Comparison of ENCODE assay signal across 11 mouse cellular contexts in genomic region chr9:48813960-48814880, GRCm38 (mm10). TPM values are rescaled to one million over a fixed set of nuclear protein-coding genes. Genes with fewer than 3 reads are reported as not detected.
DNase-seq lines count a peak whose midpoint lies in the region; ATAC-seq and TF ChIP-seq lines count a peak whose summit lies in the region.
"Had no signal": no experiment of that assay in that cellular context is flagged by ENCODE, and none has a peak within 500 bp of the region (broad histone marks: within the 10 kb centered on the region; RNA-seq: fewer than 3 reads in every experiment).

No protein-coding gene starts in this region.

- H3K27ac ChIP-seq in kidney, postnatal 0 days, result no peak overlapping the region
- peak overlapping the region; percentile 95 for H3K27ac ChIP-seq in MEL (ENCODE audit: control insufficient read depth, low read depth, low read length)
- peak overlapping the region; percentile 60 for H3K27ac ChIP-seq in heart, adult 2 months
- H3K27ac ChIP-seq in liver, embryonic 11.5 days (ENCODE audit: low read depth, low read length), result peak overlapping the region; percentile 94
- H3K27ac ChIP-seq: embryonic facial prominence, embryonic 15.5 days; neural tube, embryonic 13.5 days had no signal

- peak; percentile 32 for DNase-seq in kidney, postnatal 0 days (ENCODE audit: low spot score)
- no peak for DNase-seq in kidney, postnatal 25 days
- DNase-seq in MEL (ENCODE audit: low read depth, low spot score), result peak; percentile 94
- DNase-seq in heart, adult 2 months, result peak in 1 of 2 experiments; percentile 75
- peak; percentile 76 for DNase-seq in liver, embryonic 11.5 days (ENCODE audit: low spot score)
- no peak for DNase-seq in gastrocnemius, postnatal 4 days (ENCODE audit: low spot score in 2 of 2)
- no peak for DNase-seq in urinary bladder, postnatal 10 days (ENCODE audit: low spot score)
- DNase-seq in urinary bladder, postnatal 36 days (ENCODE audit: low spot score in 2 of 2), result no peak
- DNase-seq: adrenal gland, postnatal 25 days had no signal

- no peaks in the 10 kb centered on the region for H3K9me3 ChIP-seq in kidney, postnatal 0 days (replicated peaks; ENCODE audit: low read length)
- H3K9me3 ChIP-seq in MEL (replicated peaks; ENCODE audit: insufficient read depth, low read length), result no peaks in the 10 kb centered on the region
- no peaks in the 10 kb centered on the region for H3K9me3 ChIP-seq in liver, embryonic 11.5 days (ENCODE audit: control insufficient read depth, low read length)
- H3K9me3 ChIP-seq: embryonic facial prominence, embryonic 15.5 days; neural tube, embryonic 13.5 days had no signal

- peak; percentile 37; the same call in 1 of the 2 replicates for TF ChIP-seq CTCF in kidney, postnatal 0 days (IDR thresholded peaks at IDR 0.05; ENCODE audit: low read depth)
- no peak for TF ChIP-seq CTCF in MEL (IDR thresholded peaks at IDR 0.05 in 2 of 3, conservative IDR thresholded peaks at IDR 0.05 in 1 of 3; ENCODE audit: control insufficient read depth in 1 of 3, insufficient read depth in 1 of 3, low read depth in 2 of 3, low read length in 3 of 3, poor library complexity in 1 of 3, severe bottlenecking in 1 of 3)
- TF ChIP-seq CTCF in heart, adult 2 months (IDR thresholded peaks at IDR 0.05), result no peak

- TF ChIP-seq RAD21 in MEL (IDR thresholded peaks at IDR 0.05; ENCODE audit: low read depth, low read length), result no peak; the same call in 1 of the 2 replicates

- no peak overlapping the region for H3K4me2 ChIP-seq in kidney, postnatal 0 days (ENCODE audit: low read length)
- peak overlapping the region; percentile 58 for H3K4me2 ChIP-seq in liver, embryonic 11.5 days
- H3K4me2 ChIP-seq: embryonic facial prominence, embryonic 15.5 days; neural tube, embryonic 13.5 days had no signal

- TF ChIP-seq POLR2A in MEL (IDR thresholded peaks at IDR 0.05; ENCODE audit: control insufficient read depth in 1 of 2, insufficient read depth in 1 of 2, low read depth in 1 of 2, low read length in 2 of 2, poor library complexity in 1 of 2), result 0 out of 4 replicates have a peak, but pooled peaks of 1 of the 2 experiments have one; percentile 39
- TF ChIP-seq POLR2A in heart, adult 2 months (IDR thresholded peaks at IDR 0.05; ENCODE audit: insufficient read depth, low read depth, low read length), result no peak

- H3K79me2 ChIP-seq in MEL (ENCODE audit: control insufficient read depth, insufficient read depth, low read length, poor library complexity), result no peaks in the 10 kb centered on the region; the same call in 1 of the 2 replicates
- H3K79me2 ChIP-seq in heart, adult 2 months (replicated peaks; ENCODE audit: control insufficient read depth, insufficient read depth, low read length), result peaks cover 3% of the 10 kb centered on the region; the same call in 1 of the 2 replicates

- intact Hi-C loops in heart, adult 2 months (cut with DNase I), result no loop called here

- H3K4me3 ChIP-seq in kidney, postnatal 0 days (replicated peaks; ENCODE audit: low read depth, low read length), result no peak overlapping the region
- peak overlapping the region in 1 of 2 experiments; percentile 44; a peak in 2 of 4 replicates for H3K4me3 ChIP-seq in MEL (ENCODE audit: control insufficient read depth in 1 of 2, insufficient read depth in 1 of 2, low read depth in 2 of 2, low read length in 2 of 2)
- no peak overlapping the region; the same call in 1 of the 2 replicates for H3K4me3 ChIP-seq in heart, adult 2 months
- H3K4me3 ChIP-seq in liver, embryonic 11.5 days (ENCODE audit: low read depth, low read length), result no peak overlapping the region
- H3K4me3 ChIP-seq: embryonic facial prominence, embryonic 15.5 days; neural tube, embryonic 13.5 days had no signal

- H3K4me1 ChIP-seq in kidney, postnatal 0 days (replicated peaks; ENCODE audit: insufficient read depth, low read length), result no peaks in the 10 kb centered on the region
- H3K4me1 ChIP-seq in MEL (ENCODE audit: control insufficient read depth in 1 of 2, insufficient read depth in 2 of 2, low read length in 2 of 2), result peaks cover 13 to 49% of the 10 kb centered on the region in 2 experiments
- H3K4me1 ChIP-seq in heart, adult 2 months (ENCODE audit: control insufficient read depth, insufficient read depth, low read length), result peaks cover 32% of the 10 kb centered on the region
- peaks cover 51% of the 10 kb centered on the region for H3K4me1 ChIP-seq in liver, embryonic 11.5 days (replicated peaks; ENCODE audit: control insufficient read depth, insufficient read depth, low read length)

- peak; percentile 94 to 99 for TF ChIP-seq EP300 in MEL (IDR thresholded peaks at IDR 0.05; ENCODE audit: low read depth in 1 of 2, low read length in 2 of 2)
- 0 out of 2 replicates have a peak, but pooled peaks have one; percentile 40 for TF ChIP-seq EP300 in heart, adult 2 months (IDR thresholded peaks at IDR 0.05; ENCODE audit: insufficient read depth, low read depth, low read length)

- no peak overlapping the region for H3K9ac ChIP-seq in kidney, postnatal 0 days (ENCODE audit: low read depth, low read length)
- peak overlapping the region; percentile 63 for H3K9ac ChIP-seq in MEL (ENCODE audit: control insufficient read depth, low read depth, low read length, poor library complexity, severe bottlenecking)
- no peak overlapping the region for H3K9ac ChIP-seq in heart, adult 2 months (ENCODE audit: low read depth, low read length)
- peak overlapping the region; percentile 11 for H3K9ac ChIP-seq in liver, embryonic 11.5 days (ENCODE audit: low read depth, low read length)
- H3K9ac ChIP-seq: embryonic facial prominence, embryonic 15.5 days; neural tube, embryonic 13.5 days had no signal

- H3K36me3 ChIP-seq in kidney, postnatal 0 days (ENCODE audit: insufficient read depth, low read length), result no peaks in the 10 kb centered on the region
- peaks cover 0 to 38% of the 10 kb centered on the region in 2 experiments; a peak in 2 of 4 replicates for H3K36me3 ChIP-seq in MEL (ENCODE audit: control insufficient read depth in 1 of 2, insufficient read depth in 2 of 2, low read length in 2 of 2)
- peaks cover 26% of the 10 kb centered on the region for H3K36me3 ChIP-seq in heart, adult 2 months (ENCODE audit: control insufficient read depth, insufficient read depth, low read length)
- no peaks in the 10 kb centered on the region for H3K36me3 ChIP-seq in liver, embryonic 11.5 days (ENCODE audit: control insufficient read depth, insufficient read depth, low read length)
- H3K36me3 ChIP-seq: embryonic facial prominence, embryonic 15.5 days; neural tube, embryonic 13.5 days had no signal

- H3K27me3 ChIP-seq in kidney, postnatal 0 days (ENCODE audit: insufficient read depth, low read length), result no peaks in the 10 kb centered on the region
- H3K27me3 ChIP-seq in MEL (ENCODE audit: control insufficient read depth in 1 of 2, insufficient read depth in 2 of 2, low read length in 2 of 2), result no peaks in the 10 kb centered on the region
- H3K27me3 ChIP-seq in heart, adult 2 months (ENCODE audit: control insufficient read depth, insufficient read depth, low read length), result no peaks in the 10 kb centered on the region
- H3K27me3 ChIP-seq in liver, embryonic 11.5 days (replicated peaks; ENCODE audit: control insufficient read depth, insufficient read depth, low read length), result peaks cover 28% of the 10 kb centered on the region
- H3K27me3 ChIP-seq: neural tube, embryonic 13.5 days had no signal

- ATAC-seq in kidney, postnatal 0 days (replicated peaks; ENCODE audit: low FRiP score, low read depth), result no peak
- peak; percentile 97 for ATAC-seq in liver, embryonic 11.5 days (replicated peaks; ENCODE audit: low FRiP score)

- WGBS in kidney, postnatal 0 days, result 62% methylated on average over 19 of the region's 19 CpGs
- 46% methylated on average over 19 of the region's 19 CpGs for WGBS in heart, adult 2 months
- WGBS in liver, embryonic 11.5 days, result 25% methylated on average over 19 of the region's 19 CpGs

TF ChIP-seq in MEL, 35 proteins besides CTCF, POLR2A, EP300 and RAD21:
- TF ChIP-seq ZNF384 (IDR thresholded peaks at IDR 0.05; ENCODE audit: low read depth, low read length) (peak; percentile 15; the same call in 1 of the 2 replicates), GATA1 (IDR thresholded peaks at IDR 0.05; ENCODE audit: low read depth, low read length) (peak; percentile 96), TAL1 (IDR thresholded peaks at IDR 0.05; ENCODE audit: low read length) (peak; percentile 93), ETS1 (IDR thresholded peaks at IDR 0.05; ENCODE audit: low read depth, low read length) (peak; percentile 92; the same call in 1 of the 2 replicates), RCOR1 (IDR thresholded peaks at IDR 0.05; ENCODE audit: low read depth, low read length) (peak; percentile 70; the same call in 1 of the 2 replicates), SIN3A (IDR thresholded peaks at IDR 0.05; ENCODE audit: low read length) (peak; percentile 86), JUND (IDR thresholded peaks at IDR 0.05; ENCODE audit: low read depth, low read length) (peak; percentile 98; the same call in 1 of the 2 replicates), UBTF (IDR thresholded peaks at IDR 0.05; ENCODE audit: borderline replicate concordance, insufficient read depth, low read depth, low read length) (peak; percentile 82; the same call in 1 of the 2 replicates), KAT2A (conservative IDR thresholded peaks at IDR 0.05; ENCODE audit: low read depth, low read length) (no peak), POLR2AphosphoS2 (IDR thresholded peaks at IDR 0.05; ENCODE audit: low read length) (no peak), NELFE (IDR thresholded peaks at IDR 0.05; ENCODE audit: low read depth, low read length) (0 out of 2 replicates have a peak, but pooled peaks have one; percentile 28), SMC3 (IDR thresholded peaks at IDR 0.05; ENCODE audit: low read depth, low read length) (no peak), MYB (IDR thresholded peaks at IDR 0.05; ENCODE audit: low read depth, low read length) (peak; percentile 97), CHD2 (IDR thresholded peaks at IDR 0.05; ENCODE audit: low read length) (no peak), BHLHE40 (IDR thresholded peaks at IDR 0.05; ENCODE audit: borderline replicate concordance, low read depth, low read length) (peak; percentile 60; the same call in 1 of the 2 replicates), TCF12 (IDR thresholded peaks at IDR 0.05; ENCODE audit: low read depth, low read length) (peak; percentile 96)

RNA-seq across cellular contexts. Expression of gene Zbtb16, which starts 21.8 kb away (rescaled TPM):
- polyA plus RNA-seq in kidney, postnatal 0 days (2015; fragmentation: Nextera tagmentation; extraction: Ambion mirVana), result 0.28 and 0.47 TPM in 2 replicates
- 0.04 and 0.07 TPM in 2 replicates for total RNA-seq in MEL (2012; rRNA removed)
- under 1 TPM in 1 of 2 experiments, not detected in 1; 0.72 TPM for polyA plus RNA-seq in MEL (2012; ENCODE audit: insufficient read depth in 1 of 2, insufficient read length in 2 of 2, low read depth in 1 of 2, low replicate concordance in 2 of 2, missing spikeins in 1 of 2)
- total RNA-seq in heart, adult 2 months (2021), result 100 to 1,000 TPM; 149 to 150 TPM
- 15.7 and 23.7 TPM in 2 replicates for polyA plus RNA-seq in heart, adult 2 months (2012; rRNA removed)
- polyA plus RNA-seq in liver, embryonic 11.5 days (2014; fragmentation: Nextera tagmentation; extraction: Ambion mirVana), result 2.3 and 2.8 TPM in 2 replicates
- total RNA-seq in gastrocnemius, postnatal 4 days (2021), result 10 to 100 TPM; 13.7 to 16.4 TPM

Comparison
In these comparisons a context has a peak if more than half of its experiments do, and no peak if none do; other contexts are left out.
1. DNase-seq: peak in kidney, postnatal 0 days (single experiment), MEL (single experiment) and liver, embryonic 11.5 days (single experiment); none in kidney, postnatal 25 days (0 of 2), gastrocnemius, postnatal 4 days (0 of 2), urinary bladder, postnatal 10 days (single experiment) and urinary bladder, postnatal 36 days (0 of 2).
2. H3K9ac ChIP-seq: peak in MEL (single experiment) and liver, embryonic 11.5 days (single experiment); none in kidney, postnatal 0 days (single experiment) and heart, adult 2 months (single experiment).